Mouse (Mus musculus) megakaryocyte, embryonic 14.5 days (primary cell): ENCODE measurements at regions not wholly inside any gene's neighbourhood (a gene's known extent, or its start where the extent isn't known, plus 50 kb on each side); places are given as distances from the start of the nearest gene placed in this dataset.

Experiments used
- FLI1 ChIP-seq: IDR thresholded peaks from 2 replicates; pipeline ENCODE4 v1.6.1; 2012; ENCODE audit warnings: low read length, inconsistent platforms, mixed read lengths
- GATA1 ChIP-seq: IDR thresholded peaks from 3 replicates; pipeline ENCODE4 v1.6.1; 2012; ENCODE audit warnings: mixed read lengths, low read length, inconsistent platforms, borderline replicate concordance

- TF ChIP-seq GATA1 (no peak), FLI1 (no peak)
Observed at GRCm38 (mm10) chr2:178636901-178637300, 206.6 kb downstream of the Cdh26 start.
